Mouse (Mus musculus) embryonic facial prominence, embryonic 13.5 days (tissue): ENCODE results near the gene Ccdc87. TPM values are rescaled to one million over a fixed set of nuclear protein-coding genes. Genes with fewer than 3 reads are reported as not detected.

Experiments
- polyA plus RNA-seq: library from polyadenylated mRNA; unstranded; fragments of >200 nt; fragmentation: Nextera tagmentation; extraction: Ambion mirVana; gene quantifications from 2 replicates; pipeline ENCODE4 v1.2.1, GENCODE M21; 2015

The Ccdc87 gene
- polyA plus RNA-seq, 1 experiment from 2014 or later, result 0.06 TPM

Other genes starting within 250 kb of the Ccdc87 start
- gene Lrfn4, start 223.7 kb upstream of the Ccdc87 start, polyA plus RNA-seq, result 8.7 and 9.9 TPM in 2 replicates
- 62.5 and 66.6 TPM in 2 replicates for gene Rce1, start 213.7 kb upstream of the Ccdc87 start, polyA plus RNA-seq
- gene Gm960, start 140.7 kb upstream of the Ccdc87 start, polyA plus RNA-seq, result 5.2 and 8.0 TPM in 2 replicates
- 2.6 and 2.9 TPM in 2 replicates for gene Sptbn2, start 128.2 kb upstream of the Ccdc87 start, polyA plus RNA-seq
- 107 and 114 TPM in 2 replicates for gene Rbm4b, start 82.9 kb upstream of the Ccdc87 start, polyA plus RNA-seq
- gene Rbm4, start 45.5 kb upstream of the Ccdc87 start, polyA plus RNA-seq, result 82.5 and 98.2 TPM in 2 replicates
- gene Gm21992, start 27.8 kb upstream of the Ccdc87 start, polyA plus RNA-seq, result 42.5 and 51.4 TPM in 2 replicates
- gene Rbm14, start 27.7 kb upstream of the Ccdc87 start, polyA plus RNA-seq, result 84.7 and 87.6 TPM in 2 replicates
- gene Ccs, start within 50 bp of the Ccdc87 start, polyA plus RNA-seq, result 60.9 and 64.3 TPM in 2 replicates
- 40.4 and 45.8 TPM in 2 replicates for gene Ctsf, start 15.8 kb downstream of the Ccdc87 start, polyA plus RNA-seq
- gene Actn3, start 38.5 kb downstream of the Ccdc87 start, polyA plus RNA-seq, result 5.1 and 6.3 TPM in 2 replicates
- gene Zdhhc24, start 39.3 kb downstream of the Ccdc87 start, polyA plus RNA-seq, result 10.4 and 11.1 TPM in 2 replicates
- 4.1 and 5.6 TPM in 2 replicates for gene Bbs1, start 67.3 kb downstream of the Ccdc87 start, polyA plus RNA-seq
- 110 and 121 TPM in 2 replicates for gene Dpp3, start 88.9 kb downstream of the Ccdc87 start, polyA plus RNA-seq
- gene Peli3, start 103.8 kb downstream of the Ccdc87 start, polyA plus RNA-seq, result 4.2 and 6.1 TPM in 2 replicates
- gene Mrpl11, start 122.8 kb downstream of the Ccdc87 start, polyA plus RNA-seq, result 117 and 118 TPM in 2 replicates
- gene Npas4, start 150.9 kb downstream of the Ccdc87 start, polyA plus RNA-seq, result not detected in 2 replicates
- 4.3 and 5.8 TPM in 2 replicates for gene Slc29a2, start 184.5 kb downstream of the Ccdc87 start, polyA plus RNA-seq
- 47.1 and 49.5 TPM in 2 replicates for gene B4gat1, start 199.5 kb downstream of the Ccdc87 start, polyA plus RNA-seq
- 2.3 and 3.5 TPM in 2 replicates for gene AC124502.3, start 199.5 kb downstream of the Ccdc87 start, polyA plus RNA-seq
- 40.6 and 42.9 TPM in 2 replicates for gene Brms1, start 202.0 kb downstream of the Ccdc87 start, polyA plus RNA-seq
- 0.99 and 1.5 TPM in 2 replicates for gene Rin1, start 211.1 kb downstream of the Ccdc87 start, polyA plus RNA-seq
- gene Cd248, start 228.7 kb downstream of the Ccdc87 start, polyA plus RNA-seq, result 89.1 and 90.6 TPM in 2 replicates
- gene Tmem151a, start 246.2 kb downstream of the Ccdc87 start, polyA plus RNA-seq, result 2.6 and 4.6 TPM in 2 replicates
- gene Yif1a, start 249.2 kb downstream of the Ccdc87 start, polyA plus RNA-seq, result 72.4 and 87.2 TPM in 2 replicates